Mouse (Mus musculus) liver, embryonic 15.5 days (tissue): Measurements from ENCODE around the gene Enpp3. TPM values are rescaled to one million over a fixed set of nuclear protein-coding genes. Genes with fewer than 3 reads are reported as not detected.

Experiments used
- ATAC-seq: fragments of 200-750 bp; cut with Nextera tagmentation; 2 replicates; pipeline ENCODE4 v1.8.0; 2017; ENCODE audit warnings: moderate number of reproducible peaks, mild to moderate bottlenecking, moderate library complexity; ENCODE audit not compliant: insufficient read depth
- H3K27ac ChIP-seq: fragments of 300-500 bp; sonication (generic); replicated peaks from 2 replicates; pipeline ENCODE4 v1.5.1; 2015; ENCODE audit warnings: mild to moderate bottlenecking, inconsistent platforms
- H3K27me3 ChIP-seq: fragments of 300-500 bp; sonication (generic); 2 replicates; pipeline ENCODE4 v1.6.1; 2015; ENCODE audit warnings: mild to moderate bottlenecking, inconsistent platforms
- H3K36me3 ChIP-seq: fragments of 300-500 bp; sonication (generic); replicated peaks from 2 replicates; pipeline ENCODE4 v1.6.1; 2015; ENCODE audit warnings: moderate library complexity, mild to moderate bottlenecking, inconsistent platforms
- H3K4me1 ChIP-seq: fragments of 300-500 bp; sonication (generic); replicated peaks from 2 replicates; pipeline ENCODE4 v1.6.1; 2015; ENCODE audit warnings: inconsistent platforms
- H3K4me2 ChIP-seq: fragments of 300-500 bp; sonication (generic); 2 replicates; pipeline ENCODE4 v1.6.1; 2015; ENCODE audit warnings: moderate library complexity, mild to moderate bottlenecking, inconsistent platforms
- H3K4me3 ChIP-seq: fragments of 300-500 bp; sonication (generic); replicated peaks from 2 replicates; pipeline ENCODE4 v1.5.1; 2015; ENCODE audit warnings: mild to moderate bottlenecking, inconsistent platforms
- H3K9ac ChIP-seq: fragments of 300-500 bp; sonication (generic); 2 replicates; pipeline ENCODE4 v1.6.1; 2015; ENCODE audit warnings: moderate library complexity, mild to moderate bottlenecking, inconsistent platforms
- H3K9me3 ChIP-seq: fragments of 300-500 bp; sonication (generic); replicated peaks from 2 replicates; pipeline ENCODE4 v1.6.1; 2016; ENCODE audit warnings: inconsistent platforms
- WGBS: fragments of 180-500 bp; shearing (Covaris S2); methylation state at CpG from one replicate; pipeline ENCODE4 v1.1.7; 2015; ENCODE audit warnings: mixed read lengths; ENCODE audit not compliant: insufficient replicate concordance; 5-methylcytosine and 5-hydroxymethylcytosine counted together
- polyA plus RNA-seq: library from polyadenylated mRNA; unstranded; fragments of >200 nt; fragmentation: Nextera tagmentation; extraction: Ambion mirVana; gene quantifications from 2 replicates; pipeline ENCODE4 v1.2.1, GENCODE M21; 2015

Enpp3 gene
- polyA plus RNA-seq, 1 experiment from 2014 or later = 6.1 TPM

DNA sequence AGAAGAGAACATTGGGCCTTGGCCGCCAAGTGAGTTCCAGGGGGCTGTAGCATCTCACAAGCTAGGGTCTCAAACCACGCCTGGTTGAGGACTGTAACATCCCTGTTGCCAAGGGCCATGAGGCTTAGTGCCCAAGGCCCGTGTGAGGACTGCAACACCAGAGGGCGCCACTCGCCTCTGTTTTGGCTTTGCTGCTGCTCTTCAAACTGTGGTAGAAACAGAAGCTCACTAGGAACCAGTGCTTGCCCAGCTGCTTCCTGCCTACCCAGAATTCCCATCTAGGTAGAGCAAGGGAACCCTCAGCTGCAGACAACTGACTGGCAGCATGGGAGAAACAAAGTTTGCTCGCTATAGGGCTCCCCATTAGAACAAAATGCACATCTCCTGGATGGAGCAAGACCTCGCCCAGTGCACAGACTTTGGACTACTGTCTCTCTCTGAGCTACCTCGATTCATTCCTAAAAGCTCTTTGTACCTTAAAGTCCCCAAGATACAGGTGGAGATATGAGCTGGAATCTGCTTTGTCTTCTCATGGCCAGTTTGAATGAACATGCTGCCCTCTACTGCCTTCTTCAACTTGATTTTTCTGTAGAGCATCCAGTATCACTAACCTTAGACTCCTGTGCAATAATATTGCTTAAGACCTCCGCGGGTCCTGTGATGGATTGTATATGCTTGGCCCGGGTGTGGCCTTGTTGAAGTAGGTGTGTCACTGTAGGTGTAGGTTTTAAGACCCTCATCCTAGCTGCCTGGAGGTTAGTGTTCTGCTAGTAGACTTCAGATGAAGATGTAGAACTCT lies 52.7 kb downstream of the Enpp3 start:
- Histone ChIP-seq H3K4me3 (no peak overlapping the region), H3K9me3 (no peaks in the 10 kb centered on the region), H3K36me3 (no peaks in the 10 kb centered on the region), H3K4me2 (no peak overlapping the region), H3K27ac (no peak overlapping the region), H3K9ac (no peak overlapping the region), H3K4me1 (peaks cover 9% of the 10 kb centered on the region), H3K27me3 (no peaks in the 10 kb centered on the region)
- 48% methylated on average over 11 of the region's 11 CpGs for WGBS
- ATAC-seq = no peak

DNA sequence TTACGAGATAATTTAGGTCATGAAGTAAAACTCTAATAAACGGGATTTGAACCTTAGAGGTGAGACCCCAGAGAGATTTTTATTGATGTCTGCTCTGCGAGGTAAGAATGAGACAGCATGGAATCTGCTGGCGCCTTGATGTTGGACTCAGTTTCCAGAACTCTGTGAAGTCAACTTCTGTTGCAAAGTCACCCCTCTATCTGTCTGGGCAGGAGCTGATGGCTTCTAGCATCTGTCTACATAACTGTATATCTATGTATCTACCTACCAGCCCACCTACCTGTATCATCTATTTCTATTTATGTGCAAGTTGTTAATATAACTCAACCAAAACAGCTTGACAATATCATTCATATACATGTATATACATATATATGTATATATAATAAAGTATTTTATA lies 57.3 kb downstream of the Enpp3 start:
- Histone ChIP-seq H3K9me3 (no peaks in the 10 kb centered on the region), H3K4me1 (peaks cover 20% of the 10 kb centered on the region), H3K27me3 (no peaks in the 10 kb centered on the region), H3K27ac (peak overlapping the region; percentile 70), H3K36me3 (no peaks in the 10 kb centered on the region), H3K4me3 (no peak overlapping the region), H3K9ac (no peak overlapping the region), H3K4me2 (peak overlapping the region; percentile 45)
- peak; percentile 69 for ATAC-seq
- WGBS = 38% methylated on average over 4 of the region's 4 CpGs

DNA sequence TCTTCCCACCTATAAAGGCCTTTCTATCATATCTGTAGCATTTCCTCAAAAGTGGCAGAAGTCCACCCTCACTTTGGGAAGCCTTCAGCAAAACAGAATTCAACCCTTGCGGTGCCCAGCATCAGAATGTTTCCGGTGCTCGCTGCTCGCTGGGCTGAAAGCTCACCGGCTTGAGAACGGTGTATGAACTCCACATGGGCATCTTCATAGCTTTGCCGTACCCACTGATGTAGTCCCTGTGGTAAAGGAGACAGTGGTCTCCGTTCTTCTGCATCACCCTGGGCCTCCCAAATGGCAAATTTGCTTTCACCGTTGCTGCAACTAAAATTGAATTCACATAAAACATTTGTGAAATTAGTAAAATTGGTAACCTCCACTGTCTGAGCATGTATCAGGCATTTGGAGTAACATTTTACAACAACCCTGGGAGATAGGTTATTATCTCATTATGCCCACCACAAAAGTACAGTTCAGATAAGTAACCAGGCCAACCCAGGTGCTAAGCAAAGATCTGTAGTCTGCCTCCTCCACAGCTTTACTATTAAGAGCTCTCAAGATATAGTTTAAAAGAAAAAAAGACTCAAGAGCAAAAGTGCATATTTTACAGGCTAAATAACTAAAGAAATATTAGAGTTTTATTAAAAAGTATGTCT lies 57.9 kb downstream of the Enpp3 start:
- Histone ChIP-seq H3K4me2 (peak overlapping the region; percentile 45), H3K36me3 (no peaks in the 10 kb centered on the region), H3K4me3 (no peak overlapping the region), H3K9ac (no peak overlapping the region), H3K27ac (peak overlapping the region; percentile 70), H3K4me1 (peaks cover 20% of the 10 kb centered on the region), H3K9me3 (no peaks in the 10 kb centered on the region), H3K27me3 (no peaks in the 10 kb centered on the region)
- 50% methylated on average over 9 of the region's 9 CpGs for WGBS
- ATAC-seq = peak; percentile 88

DNA sequence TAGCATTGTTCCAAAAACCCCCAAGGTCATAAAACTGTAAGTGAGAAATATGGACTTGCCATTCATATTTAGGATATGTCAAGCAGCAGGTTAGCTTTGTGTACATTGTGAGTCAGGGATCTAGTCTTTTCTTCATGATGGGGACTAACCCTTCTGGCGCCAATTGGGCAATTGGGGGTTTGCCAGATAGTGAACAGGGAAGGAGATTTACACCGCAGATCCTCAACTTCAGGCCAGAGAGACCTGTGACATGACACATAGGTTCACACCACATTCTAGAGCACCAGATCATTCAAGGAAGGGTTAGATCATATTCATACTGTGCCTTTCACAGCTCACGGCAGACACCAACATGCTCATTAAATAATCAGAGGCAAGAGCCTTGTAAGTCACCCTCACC lies 58.7 kb downstream of the Enpp3 start:
- Histone ChIP-seq H3K9me3 (no peaks in the 10 kb centered on the region), H3K4me3 (no peak overlapping the region), H3K36me3 (no peaks in the 10 kb centered on the region), H3K4me1 (peaks cover 20% of the 10 kb centered on the region), H3K27ac (no peak overlapping the region), H3K9ac (no peak overlapping the region), H3K4me2 (peak overlapping the region; percentile 45; the same call in 1 of the 2 replicates), H3K27me3 (no peaks in the 10 kb centered on the region)
- no peak for ATAC-seq
- WGBS = 75% methylated on average over 3 of the region's 3 CpGs

- Histone ChIP-seq H3K27me3 (no peaks in the 10 kb centered on the region), H3K4me2 (no peak overlapping the region), H3K4me1 (no peaks in the 10 kb centered on the region), H3K9ac (no peak overlapping the region), H3K4me3 (no peak overlapping the region), H3K27ac (no peak overlapping the region), H3K9me3 (no peaks in the 10 kb centered on the region), H3K36me3 (no peaks in the 10 kb centered on the region)
- 63% methylated on average over 11 of the region's 11 CpGs for WGBS
- ATAC-seq = no peak
These were observed 64.0 kb downstream of the Enpp3 start for GRCm38 (mm10) chr10:24778643-24779020.

- Histone ChIP-seq H3K4me1 (no peaks in the 10 kb centered on the region), H3K4me3 (no peak overlapping the region), H3K9ac (no peak overlapping the region), H3K27me3 (no peaks in the 10 kb centered on the region), H3K9me3 (no peaks in the 10 kb centered on the region), H3K36me3 (no peaks in the 10 kb centered on the region), H3K27ac (no peak overlapping the region), H3K4me2 (no peak overlapping the region)
- WGBS = 74% methylated on average over 14 of the region's 14 CpGs
- no peak for ATAC-seq
These were observed 64.5 kb downstream of the Enpp3 start for GRCm38 (mm10) chr10:24777916-24778642.

DNA sequence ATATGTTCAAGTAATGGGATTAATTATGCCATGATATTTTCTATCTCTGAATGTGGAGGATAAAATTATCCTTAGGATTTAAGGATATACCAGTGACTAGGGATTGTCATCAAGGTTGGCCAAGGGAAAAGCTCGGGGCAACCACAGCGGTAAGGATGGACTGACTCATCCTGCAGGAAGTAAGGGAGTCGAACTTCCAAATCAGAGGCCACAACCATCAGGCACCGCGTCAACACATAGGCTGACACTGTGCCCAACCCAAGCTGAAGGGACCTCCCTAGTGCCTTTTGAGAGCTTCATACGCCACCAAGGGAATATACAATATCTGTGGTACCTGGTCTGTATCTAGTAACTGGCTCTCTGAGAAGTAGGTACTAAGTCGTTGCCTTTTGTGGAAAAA lies 73.1 kb downstream of the Enpp3 start:
- no peaks in the 10 kb centered on the region for H3K9me3 ChIP-seq
- no peak overlapping the region for H3K4me3 ChIP-seq
- no peak for ATAC-seq
- no peaks in the 10 kb centered on the region for H3K36me3 ChIP-seq
- H3K9ac ChIP-seq = no peak overlapping the region
- no peak overlapping the region for H3K27ac ChIP-seq
- WGBS = 64% methylated on average over 7 of the region's 7 CpGs
- no peak overlapping the region for H3K4me2 ChIP-seq
- H3K4me1 ChIP-seq = no peaks in the 10 kb centered on the region
- no peaks in the 10 kb centered on the region for H3K27me3 ChIP-seq

DNA sequence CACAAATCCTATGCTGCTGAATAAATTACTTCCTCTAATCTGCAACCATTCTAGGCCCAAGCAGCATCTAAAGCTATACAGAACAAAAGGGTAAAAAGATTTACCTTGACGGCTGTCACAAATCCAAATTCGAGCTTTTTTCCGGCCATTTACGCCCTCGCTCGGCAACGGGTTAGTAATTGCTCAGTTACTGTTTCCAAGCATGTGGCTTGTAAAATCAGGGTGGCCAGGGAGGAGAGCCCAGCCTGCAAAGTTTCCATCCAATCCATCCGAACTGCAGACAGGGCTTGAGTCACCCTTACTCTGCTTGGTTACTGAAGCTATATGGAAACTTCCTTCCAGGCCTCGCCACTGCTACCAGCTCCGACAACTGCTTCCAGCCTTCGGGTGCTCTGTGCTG lies 74.9 kb downstream of the Enpp3 start:
- Histone ChIP-seq H3K36me3 (no peaks in the 10 kb centered on the region), H3K27ac (no peak overlapping the region), H3K27me3 (no peaks in the 10 kb centered on the region), H3K4me1 (no peaks in the 10 kb centered on the region), H3K9me3 (no peaks in the 10 kb centered on the region), H3K4me2 (no peak overlapping the region), H3K4me3 (no peak overlapping the region), H3K9ac (no peak overlapping the region)
- no peak for ATAC-seq
- 67% methylated on average over 11 of the region's 11 CpGs for WGBS

GRCm38 (mm10) chr10:24766061-24766460 lies 76.6 kb downstream of the Enpp3 start:
- Histone ChIP-seq H3K36me3 (no peaks in the 10 kb centered on the region), H3K4me2 (no peak overlapping the region), H3K27ac (no peak overlapping the region), H3K9me3 (no peaks in the 10 kb centered on the region), H3K9ac (no peak overlapping the region), H3K27me3 (no peaks in the 10 kb centered on the region), H3K4me3 (no peak overlapping the region), H3K4me1 (no peaks in the 10 kb centered on the region)
- no peak for ATAC-seq
- WGBS = 59% methylated on average over 1 of the region's 1 CpGs

DNA sequence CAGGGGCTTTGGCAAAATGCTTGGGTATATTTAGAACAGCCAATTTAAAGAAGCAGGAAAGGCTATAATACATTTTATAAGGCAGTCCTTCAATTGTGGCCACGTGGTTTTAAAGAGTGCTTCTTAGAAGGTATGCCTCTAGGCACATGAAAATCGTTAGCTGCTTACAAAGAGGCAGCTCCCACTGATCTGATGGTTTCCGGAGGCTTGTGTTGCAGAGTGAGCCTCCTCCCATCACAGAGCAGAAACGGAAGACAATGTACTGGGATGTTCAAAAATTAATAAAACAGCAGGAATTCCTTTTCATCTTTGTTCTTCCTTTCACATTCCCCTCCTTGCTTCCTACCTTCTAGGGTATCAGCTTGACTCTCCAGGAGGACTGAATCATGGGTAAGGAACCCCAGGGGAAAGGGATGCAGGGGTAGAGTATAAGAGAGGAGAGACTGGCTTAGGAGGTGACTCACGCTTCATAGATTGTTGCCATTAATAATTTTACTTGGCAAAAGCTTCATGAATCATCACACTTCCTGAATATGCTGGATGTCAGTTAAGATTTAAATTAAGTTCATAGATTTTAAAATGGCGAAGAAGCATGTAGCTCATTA lies 77.4 kb downstream of the Enpp3 start:
- Histone ChIP-seq H3K27me3 (no peaks in the 10 kb centered on the region), H3K4me1 (no peaks in the 10 kb centered on the region), H3K4me2 (no peak overlapping the region), H3K9ac (no peak overlapping the region), H3K9me3 (no peaks in the 10 kb centered on the region), H3K36me3 (no peaks in the 10 kb centered on the region), H3K27ac (no peak overlapping the region), H3K4me3 (no peak overlapping the region)
- no peak for ATAC-seq
- WGBS = 58% methylated on average over 6 of the region's 6 CpGs

DNA sequence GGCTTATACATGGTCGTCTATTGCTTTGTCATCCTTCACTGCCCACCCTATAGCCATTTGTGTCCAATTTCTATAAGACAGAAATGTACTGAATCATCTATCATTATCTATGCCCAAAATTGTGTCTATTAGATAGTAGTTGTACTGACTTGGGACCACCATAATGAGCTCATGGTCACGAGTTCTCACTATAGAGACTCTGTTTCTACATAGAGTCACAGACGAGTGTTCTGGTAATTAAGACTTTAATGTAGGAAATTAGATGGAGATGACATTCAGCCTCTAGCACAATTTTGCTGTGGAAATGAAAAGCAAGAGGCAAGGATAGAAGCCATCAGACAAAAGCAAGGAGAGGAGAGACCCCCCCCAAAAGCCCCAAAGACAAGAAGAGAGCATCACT lies 78.0 kb downstream of the Enpp3 start:
- no peaks in the 10 kb centered on the region for H3K36me3 ChIP-seq
- no peak overlapping the region for H3K27ac ChIP-seq
- H3K9ac ChIP-seq = no peak overlapping the region
- H3K4me1 ChIP-seq = no peaks in the 10 kb centered on the region
- WGBS = 57% methylated on average over 3 of the region's 3 CpGs
- no peak for ATAC-seq
- no peaks in the 10 kb centered on the region for H3K27me3 ChIP-seq
- H3K9me3 ChIP-seq = no peaks in the 10 kb centered on the region
- no peak overlapping the region for H3K4me2 ChIP-seq
- H3K4me3 ChIP-seq = no peak overlapping the region
